Mouse (Mus musculus) hindbrain, embryonic 13.5 days (tissue): ENCODE data around the gene Fbxo24. TPM values are rescaled to one million over a fixed set of nuclear protein-coding genes. Genes with fewer than 3 reads are reported as not detected.
"Not testable (repeated sequence)": the region's sequence is repeated elsewhere in the genome, so short reads cannot be mapped to it uniquely, and the experiment has no call there.

Experiments
- ATAC-seq: fragments of 200-750 bp; cut with Nextera tagmentation; 2 replicates; pipeline ENCODE4 v1.8.0; 2017; ENCODE audit warnings: moderate TSS enrichment; ENCODE audit not compliant: low FRiP score
- H3K27ac ChIP-seq: fragments of 300-500 bp; sonication (generic); 2 replicates; pipeline ENCODE4 v1.5.1; 2015; ENCODE audit warnings: inconsistent platforms, mild to moderate bottlenecking, moderate library complexity
- H3K27me3 ChIP-seq: fragments of 300-500 bp; sonication (generic); 2 replicates; pipeline ENCODE4 v1.6.1; 2015; ENCODE audit warnings: mild to moderate bottlenecking, inconsistent platforms
- H3K36me3 ChIP-seq: fragments of 300-500 bp; sonication (generic); 2 replicates; pipeline ENCODE4 v1.6.1; 2015; ENCODE audit warnings: mild to moderate bottlenecking, inconsistent platforms
- H3K4me1 ChIP-seq: fragments of 300-500 bp; sonication (generic); replicated peaks from 2 replicates; pipeline ENCODE4 v1.6.1; 2015; ENCODE audit warnings: inconsistent platforms
- H3K4me2 ChIP-seq: fragments of 300-500 bp; sonication (generic); 2 replicates; pipeline ENCODE4 v1.6.1; 2015; ENCODE audit warnings: inconsistent platforms, mild to moderate bottlenecking, moderate library complexity
- H3K4me3 ChIP-seq: fragments of 300-500 bp; sonication (generic); 2 replicates; pipeline ENCODE4 v1.5.1; 2015; ENCODE audit warnings: mild to moderate bottlenecking, inconsistent platforms
- H3K9ac ChIP-seq: fragments of 300-500 bp; sonication (generic); 2 replicates; pipeline ENCODE4 v1.6.1; 2015; ENCODE audit warnings: mild to moderate bottlenecking, inconsistent platforms
- H3K9me3 ChIP-seq: fragments of 300-500 bp; sonication (generic); 2 replicates; pipeline ENCODE4 v1.6.1; 2016; ENCODE audit warnings: inconsistent platforms
- WGBS: fragments of 180-500 bp; shearing (Covaris S2); methylation state at CpG from one replicate; pipeline ENCODE4 v1.1.7; 2015; 5-methylcytosine and 5-hydroxymethylcytosine counted together
- polyA plus RNA-seq: library from polyadenylated mRNA; unstranded; fragments of >200 nt; fragmentation: Nextera tagmentation; extraction: Ambion mirVana; gene quantifications from 2 replicates; pipeline ENCODE4 v1.2.1, GENCODE M21; 2015

Gene Fbxo24
- polyA plus RNA-seq, 1 experiment from 2014 or later: 0.21 TPM

- no peak for ATAC-seq
- 70% methylated on average over 12 of the region's 12 CpGs for WGBS
- Histone ChIP-seq H3K27ac (no peak overlapping the region), H3K4me2 (no peak overlapping the region), H3K9me3 (no peaks in the 10 kb centered on the region), H3K36me3 (peaks cover 45% of the 10 kb centered on the region), H3K9ac (peak overlapping the region; percentile 35; the same call in 1 of the 2 replicates), H3K27me3 (no peaks in the 10 kb centered on the region), H3K4me3 (no peak overlapping the region), H3K4me1 (peaks cover 47% of the 10 kb centered on the region)
Observed at GRCm38 (mm10) chr5:137633397-137634084, 4.7 kb upstream of the Fbxo24 start.

- Histone ChIP-seq H3K4me3 (no peak overlapping the region), H3K9ac (peak overlapping the region; percentile 82), H3K36me3 (peaks cover 26% of the 10 kb centered on the region), H3K27me3 (no peaks in the 10 kb centered on the region), H3K4me1 (peaks cover 58% of the 10 kb centered on the region), H3K4me2 (peak overlapping the region; percentile 84), H3K9me3 (no peaks in the 10 kb centered on the region), H3K27ac (peak overlapping the region; percentile 46)
- no peak for ATAC-seq
- whole genome bisulfite sequencing: 76% methylated on average over 4 of the region's 4 CpGs
Observed at GRCm38 (mm10) chr5:137631591-137631990, 2.8 kb upstream of the Fbxo24 start.

- ATAC-seq: no peak
- no peaks in the 10 kb centered on the region for H3K9me3 ChIP-seq
- peaks cover 21% of the 10 kb centered on the region for H3K36me3 ChIP-seq
- H3K27me3 ChIP-seq: no peaks in the 10 kb centered on the region
- 62% methylated on average over 9 of the region's 9 CpGs for WGBS
- H3K4me2 ChIP-seq: peak overlapping the region; percentile 84
- H3K4me3 ChIP-seq: peak overlapping the region; percentile 80; the same call in 1 of the 2 replicates
- H3K4me1 ChIP-seq: peaks cover 58% of the 10 kb centered on the region
- peak overlapping the region; percentile 25 for H3K27ac ChIP-seq
- H3K9ac ChIP-seq: peak overlapping the region; percentile 82
Observed at GRCm38 (mm10) chr5:137631171-137631570, 2.4 kb upstream of the Fbxo24 start.

- peak overlapping the region; percentile 82 for H3K9ac ChIP-seq
- peak overlapping the region; percentile 25 for H3K27ac ChIP-seq
- no peak for ATAC-seq
Observed at GRCm38 (mm10) chr5:137630602-137631001, 1.8 kb upstream of the Fbxo24 start.

GRCm38 (mm10) chr5:137629906-137630545, 1.2 kb upstream of the Fbxo24 start:
- Histone ChIP-seq H3K36me3 (peaks cover 10% of the 10 kb centered on the region), H3K27ac (peak overlapping the region; percentile 25; the same call in 1 of the 2 replicates), H3K27me3 (no peaks in the 10 kb centered on the region), H3K9me3 (no peaks in the 10 kb centered on the region), H3K4me2 (peak overlapping the region; percentile 84), H3K4me3 (peak overlapping the region; percentile 80), H3K9ac (peak overlapping the region; percentile 82), H3K4me1 (peaks cover 58% of the 10 kb centered on the region)
- no peak for ATAC-seq
- 29% methylated on average over 6 of the region's 6 CpGs for WGBS

More at GRCm38 (mm10) chr5:137630602-137631001, 1.8 kb upstream of the Fbxo24 start:
- Histone ChIP-seq H3K9me3 (no peaks in the 10 kb centered on the region), H3K36me3 (peaks cover 16% of the 10 kb centered on the region), H3K4me2 (peak overlapping the region; percentile 84), H3K4me3 (peak overlapping the region; percentile 80; the same call in 1 of the 2 replicates), H3K4me1 (peaks cover 58% of the 10 kb centered on the region), H3K27me3 (no peaks in the 10 kb centered on the region)
- WGBS: 34% methylated on average over 3 of the region's 3 CpGs

GRCm38 (mm10) chr5:137629306-137629721, 512 bp upstream of the Fbxo24 start:
- whole genome bisulfite sequencing: under 1% methylated on average over 23 of the region's 23 CpGs
- peak; percentile 26 for ATAC-seq
- peaks cover 9% of the 10 kb centered on the region for H3K36me3 ChIP-seq
- peak overlapping the region; percentile 91 for H3K27ac ChIP-seq
- H3K9ac ChIP-seq: peak overlapping the region; percentile 82
- peaks cover 58% of the 10 kb centered on the region for H3K4me1 ChIP-seq
- no peaks in the 10 kb centered on the region for H3K27me3 ChIP-seq
- H3K4me2 ChIP-seq: peak overlapping the region; percentile 84
- H3K4me3 ChIP-seq: peak overlapping the region; percentile 80
- H3K9me3 ChIP-seq: no peaks in the 10 kb centered on the region

- H3K36me3 ChIP-seq: no peaks in the 10 kb centered on the region
- WGBS: 5% methylated on average over 9 of the region's 9 CpGs
- H3K9ac ChIP-seq: peak overlapping the region; percentile 76
- peak overlapping the region; percentile 70 for H3K4me2 ChIP-seq
- H3K27ac ChIP-seq: peak overlapping the region; percentile 93
- no peak for ATAC-seq
- no peaks in the 10 kb centered on the region for H3K9me3 ChIP-seq
- no peaks in the 10 kb centered on the region for H3K27me3 ChIP-seq
- H3K4me1 ChIP-seq: peaks cover 47% of the 10 kb centered on the region
- H3K4me3 ChIP-seq: peak overlapping the region; percentile 80
Observed at GRCm38 (mm10) chr5:137627991-137628390, 811 bp downstream of the Fbxo24 start.

GRCm38 (mm10) chr5:137623937-137624530, 4.8 kb downstream of the Fbxo24 start:
- H3K9ac ChIP-seq: no peak overlapping the region
- H3K27ac ChIP-seq: no peak overlapping the region
- no peak for ATAC-seq
- no peak overlapping the region for H3K4me3 ChIP-seq
- H3K9me3 ChIP-seq: no peaks in the 10 kb centered on the region
- H3K4me2 ChIP-seq: no peak overlapping the region
- 77% methylated on average over 11 of the region's 11 CpGs for WGBS
- H3K4me1 ChIP-seq: peaks cover 11% of the 10 kb centered on the region
- no peaks in the 10 kb centered on the region for H3K36me3 ChIP-seq
- 0 out of 2 replicates have a peak, but pooled peaks cover 2% of the 10 kb centered on the region for H3K27me3 ChIP-seq

GRCm38 (mm10) chr5:137615347-137615746, 13.5 kb downstream of the Fbxo24 start:
- Histone ChIP-seq H3K4me1 (peaks cover 22% of the 10 kb centered on the region), H3K9ac (no peak overlapping the region), H3K27ac (no peak overlapping the region), H3K4me2 (no peak overlapping the region), H3K27me3 (no peaks in the 10 kb centered on the region), H3K9me3 (no peaks in the 10 kb centered on the region), H3K36me3 (no peaks in the 10 kb centered on the region), H3K4me3 (no peak overlapping the region)
- no peak for ATAC-seq
- WGBS: 97% methylated on average over 7 of the region's 7 CpGs

GRCm38 (mm10) chr5:137614921-137615320, 13.9 kb downstream of the Fbxo24 start:
- peaks cover 26% of the 10 kb centered on the region for H3K4me1 ChIP-seq
- H3K4me3 ChIP-seq, H3K9ac ChIP-seq, H3K27ac ChIP-seq, ATAC-seq, H3K9me3 ChIP-seq, H3K4me2 ChIP-seq, H3K36me3 ChIP-seq, H3K27me3 ChIP-seq: not testable (repeated sequence)
- WGBS: 93% methylated on average over 2 of the region's 2 CpGs

GRCm38 (mm10) chr5:137613550-137613949, 15.3 kb downstream of the Fbxo24 start, which contains the start of gene Pcolce:
Gene Pcolce (minus strand): TSS chr5:137613784.
- no peaks in the 10 kb centered on the region for H3K36me3 ChIP-seq
- no peaks in the 10 kb centered on the region for H3K9me3 ChIP-seq
- H3K9ac ChIP-seq: no peak within 1 kb of the TSS
- no peak for ATAC-seq
- peaks cover 30% of the 10 kb centered on the region for H3K4me1 ChIP-seq
- WGBS: 68% methylated on average over 11 of the region's 11 CpGs
- no peak within 1 kb of the TSS for H3K4me2 ChIP-seq
- H3K4me3 ChIP-seq: no peak within 1 kb of the TSS
- peaks cover 11% of the 10 kb centered on the region for H3K27me3 ChIP-seq
- no peak within 1 kb of the TSS for H3K27ac ChIP-seq

- Histone ChIP-seq H3K4me2 (no peak overlapping the region), H3K27ac (no peak overlapping the region), H3K36me3 (no peaks in the 10 kb centered on the region), H3K27me3 (peaks cover 16% of the 10 kb centered on the region), H3K4me3 (no peak overlapping the region), H3K4me1 (peaks cover 35% of the 10 kb centered on the region), H3K9me3 (no peaks in the 10 kb centered on the region), H3K9ac (no peak overlapping the region)
- ATAC-seq: no peak
- 77% methylated on average over 5 of the region's 5 CpGs for WGBS
Observed at GRCm38 (mm10) chr5:137613076-137613475, 15.7 kb downstream of the Fbxo24 start.
